Mouse (Mus musculus): ENCODE data around the gene Tmbim6. TPM values are rescaled to one million over a fixed set of nuclear protein-coding genes. Genes with fewer than 3 reads are reported as not detected.

Gene Tmbim6
- polyA plus RNA-seq, 1 experiment from 2014 or later = 317 TPM

DNA sequence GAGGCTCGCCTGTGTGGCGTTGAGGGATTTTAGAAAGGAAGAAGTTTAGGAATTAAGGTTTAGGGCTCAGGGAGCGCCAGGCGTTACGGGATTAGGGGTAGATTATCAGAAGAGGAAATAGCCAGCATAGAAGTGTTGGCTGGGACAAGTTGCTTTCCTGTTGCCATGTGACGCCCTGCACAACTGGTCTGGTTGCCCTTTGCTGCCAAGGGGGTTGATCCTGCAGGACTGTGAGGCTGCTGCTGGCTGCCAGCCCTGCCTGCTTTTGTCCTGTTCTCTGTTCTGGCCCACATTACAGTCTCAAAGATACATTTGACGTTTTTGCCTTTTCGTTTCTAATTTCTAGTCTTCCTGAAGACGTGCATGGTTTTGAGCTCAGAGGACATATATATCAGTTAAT, 12.5 kb downstream of the Tmbim6 start:
- WGBS = 93% methylated on average over 9 of the region's 9 CpGs
- H3K9me3 ChIP-seq (ENCODE audit: control insufficient read depth, low read depth, low read length) = no peaks in the 10 kb centered on the region
- H3K36me3 ChIP-seq (ENCODE audit: control insufficient read depth, insufficient read depth, low read length) = peaks cover 70% of the 10 kb centered on the region
- H3K27me3 ChIP-seq (ENCODE audit: control insufficient read depth, insufficient read depth, low read length) = no peaks in the 10 kb centered on the region
- H3K27ac ChIP-seq (ENCODE audit: low read length) = no peak overlapping the region
- H3K4me2 ChIP-seq (replicated peaks; ENCODE audit: low read depth, low read length) = no peak overlapping the region
- no peaks in the 10 kb centered on the region for H3K4me1 ChIP-seq (ENCODE audit: control insufficient read depth, insufficient read depth, low read length)
- H3K9ac ChIP-seq (replicated peaks; ENCODE audit: low read depth, low read length) = no peak overlapping the region
- no peak overlapping the region for H3K4me3 ChIP-seq (ENCODE audit: low read depth, low read length)
- ATAC-seq (ENCODE audit: insufficient number of reproducible peaks, insufficient read depth, low FRiP score, low read depth) = no peak

DNA sequence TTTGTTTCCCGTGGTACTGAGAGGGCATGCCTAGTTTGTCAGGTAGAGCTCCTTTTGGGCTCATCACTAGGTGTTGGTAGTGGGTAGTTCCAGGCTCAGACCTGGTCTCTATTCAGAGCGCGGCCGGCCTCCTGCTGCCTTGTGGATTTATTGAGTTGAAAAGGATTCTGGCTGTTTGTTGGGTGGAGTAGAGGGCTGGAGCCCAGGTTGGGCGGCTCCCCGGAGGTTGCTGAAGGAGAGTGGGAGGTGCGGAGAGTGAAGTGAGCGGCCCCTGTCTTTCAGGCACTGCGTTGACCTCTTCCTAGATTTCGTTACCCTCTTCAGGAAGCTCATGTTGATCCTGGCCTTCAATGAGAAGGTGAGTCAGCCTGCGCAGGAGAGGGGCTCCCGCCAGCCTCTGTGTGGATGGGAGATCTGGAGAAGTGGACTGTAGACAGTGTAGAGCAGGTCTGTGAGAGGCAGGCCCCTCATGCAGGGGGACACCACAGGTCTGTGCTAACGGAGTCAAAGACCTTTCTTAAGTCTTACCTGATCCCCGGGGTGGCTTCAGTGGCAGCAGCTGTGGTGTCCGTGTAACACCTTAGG, 14.4 kb downstream of the Tmbim6 start:
- peaks cover 70% of the 10 kb centered on the region for H3K36me3 ChIP-seq (ENCODE audit: control insufficient read depth, insufficient read depth, low read length)
- WGBS = 89% methylated on average over 15 of the region's 15 CpGs
- no peaks in the 10 kb centered on the region for H3K27me3 ChIP-seq (ENCODE audit: control insufficient read depth, insufficient read depth, low read length)
- H3K4me1 ChIP-seq (ENCODE audit: control insufficient read depth, insufficient read depth, low read length) = no peaks in the 10 kb centered on the region
- H3K9ac ChIP-seq (replicated peaks; ENCODE audit: low read depth, low read length) = no peak overlapping the region
- no peak overlapping the region for H3K4me2 ChIP-seq (replicated peaks; ENCODE audit: low read depth, low read length)
- ATAC-seq (ENCODE audit: insufficient number of reproducible peaks, insufficient read depth, low FRiP score, low read depth) = no peak
- no peak overlapping the region for H3K27ac ChIP-seq (ENCODE audit: low read length)
- H3K4me3 ChIP-seq (ENCODE audit: low read depth, low read length) = no peak overlapping the region
- no peaks in the 10 kb centered on the region for H3K9me3 ChIP-seq (ENCODE audit: control insufficient read depth, low read depth, low read length)

DNA sequence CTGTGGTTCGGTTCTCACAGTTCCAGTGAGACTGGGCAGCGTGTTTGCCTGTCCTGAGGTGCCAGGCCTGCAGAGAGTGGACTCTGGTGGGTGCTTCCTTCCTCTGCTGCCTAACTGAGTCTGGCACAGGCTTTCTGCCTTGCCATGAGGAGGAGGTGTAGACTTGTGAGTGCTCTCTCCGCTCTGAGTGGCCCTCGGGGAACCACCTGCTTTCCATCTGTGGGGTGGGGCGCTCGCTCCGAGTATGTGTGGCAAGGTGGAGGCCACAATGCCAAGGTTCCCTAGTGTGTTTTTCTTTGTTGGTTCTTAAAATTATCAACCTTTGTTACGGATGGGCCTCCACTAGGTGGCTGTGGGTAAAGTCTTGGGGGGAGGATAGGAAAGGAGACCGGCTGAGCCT, 16.2 kb downstream of the Tmbim6 start:
- H3K4me3 ChIP-seq (ENCODE audit: low read depth, low read length) = no peak overlapping the region
- WGBS = 89% methylated on average over 9 of the region's 9 CpGs
- no peaks in the 10 kb centered on the region for H3K27me3 ChIP-seq (ENCODE audit: control insufficient read depth, insufficient read depth, low read length)
- H3K9ac ChIP-seq (replicated peaks; ENCODE audit: low read depth, low read length) = no peak overlapping the region
- peaks cover 62% of the 10 kb centered on the region for H3K36me3 ChIP-seq (ENCODE audit: control insufficient read depth, insufficient read depth, low read length)
- no peaks in the 10 kb centered on the region for H3K9me3 ChIP-seq (ENCODE audit: control insufficient read depth, low read depth, low read length)
- no peak overlapping the region for H3K27ac ChIP-seq (ENCODE audit: low read length)
- no peak for ATAC-seq (ENCODE audit: insufficient number of reproducible peaks, insufficient read depth, low FRiP score, low read depth)
- H3K4me1 ChIP-seq (ENCODE audit: control insufficient read depth, insufficient read depth, low read length) = no peaks in the 10 kb centered on the region
- no peak overlapping the region for H3K4me2 ChIP-seq (replicated peaks; ENCODE audit: low read depth, low read length)

DNA sequence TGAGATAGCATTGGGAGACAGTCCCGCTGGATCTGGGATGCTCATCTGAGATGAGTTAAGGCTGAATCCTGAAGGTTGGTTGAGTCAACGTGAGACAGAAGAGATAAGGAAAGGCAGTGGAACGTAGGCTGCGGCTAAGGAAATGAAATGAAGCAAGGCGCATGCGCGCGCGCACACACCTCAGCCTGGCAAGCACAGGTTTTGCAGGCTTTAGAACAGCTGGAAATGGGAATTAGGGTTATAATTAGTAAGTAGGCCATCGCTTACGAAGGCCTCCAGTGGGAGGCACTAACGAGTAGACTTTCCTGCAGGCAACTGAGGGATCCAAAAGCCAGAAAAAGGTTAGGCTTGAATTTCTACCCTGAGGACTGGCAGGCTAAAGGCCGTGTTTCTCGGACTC, 19.1 kb downstream of the Tmbim6 start:
- H3K9ac ChIP-seq (replicated peaks; ENCODE audit: low read depth, low read length) = no peak overlapping the region
- no peak for ATAC-seq (ENCODE audit: insufficient number of reproducible peaks, insufficient read depth, low FRiP score, low read depth)
- H3K27me3 ChIP-seq (ENCODE audit: control insufficient read depth, insufficient read depth, low read length) = no peaks in the 10 kb centered on the region
- peaks cover 33% of the 10 kb centered on the region for H3K36me3 ChIP-seq (ENCODE audit: control insufficient read depth, insufficient read depth, low read length)
- no peaks in the 10 kb centered on the region for H3K9me3 ChIP-seq (ENCODE audit: control insufficient read depth, low read depth, low read length)
- WGBS = 60% methylated on average over 14 of the region's 14 CpGs
- H3K4me3 ChIP-seq (ENCODE audit: low read depth, low read length) = no peak overlapping the region
- H3K27ac ChIP-seq (ENCODE audit: low read length) = no peak overlapping the region
- no peak overlapping the region for H3K4me2 ChIP-seq (replicated peaks; ENCODE audit: low read depth, low read length)
- H3K4me1 ChIP-seq (ENCODE audit: control insufficient read depth, insufficient read depth, low read length) = 0 out of 2 replicates have a peak, but pooled peaks cover 2% of the 10 kb centered on the region

DNA sequence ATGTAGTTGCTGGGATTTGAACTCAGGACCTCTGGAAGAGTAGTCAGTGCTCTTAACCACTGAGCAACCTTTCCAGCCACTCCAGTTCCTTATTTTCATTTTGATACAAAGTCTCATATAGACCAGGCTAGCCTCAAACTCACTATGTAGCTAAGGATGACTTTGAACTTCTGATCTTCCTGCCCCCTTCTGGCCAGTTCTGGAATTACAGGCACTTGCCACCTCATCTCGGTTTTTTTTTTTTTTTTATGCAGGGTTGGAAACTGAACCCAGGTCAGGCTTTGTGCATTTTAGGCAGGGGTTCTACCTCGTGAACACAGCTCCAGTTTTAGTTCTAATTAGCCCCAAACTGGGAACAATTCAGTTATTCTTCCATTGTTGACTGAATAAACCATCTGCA, 23.1 kb downstream of the Tmbim6 start:
- Histone ChIP-seq H3K27ac (ENCODE audit: low read length) (no peak overlapping the region), H3K4me2 (replicated peaks; ENCODE audit: low read depth, low read length) (no peak overlapping the region), H3K27me3 (ENCODE audit: control insufficient read depth, insufficient read depth, low read length) (no peaks in the 10 kb centered on the region), H3K4me3 (ENCODE audit: low read depth, low read length) (no peak overlapping the region), H3K9ac (replicated peaks; ENCODE audit: low read depth, low read length) (no peak overlapping the region), H3K4me1 (ENCODE audit: control insufficient read depth, insufficient read depth, low read length) (peaks cover 6% of the 10 kb centered on the region), H3K36me3 (ENCODE audit: control insufficient read depth, insufficient read depth, low read length) (no peaks in the 10 kb centered on the region), H3K9me3 (ENCODE audit: control insufficient read depth, low read depth, low read length) (no peaks in the 10 kb centered on the region)
- 21% methylated on average over 2 of the region's 2 CpGs for WGBS
- ATAC-seq (ENCODE audit: insufficient number of reproducible peaks, insufficient read depth, low FRiP score, low read depth) = no peak

DNA sequence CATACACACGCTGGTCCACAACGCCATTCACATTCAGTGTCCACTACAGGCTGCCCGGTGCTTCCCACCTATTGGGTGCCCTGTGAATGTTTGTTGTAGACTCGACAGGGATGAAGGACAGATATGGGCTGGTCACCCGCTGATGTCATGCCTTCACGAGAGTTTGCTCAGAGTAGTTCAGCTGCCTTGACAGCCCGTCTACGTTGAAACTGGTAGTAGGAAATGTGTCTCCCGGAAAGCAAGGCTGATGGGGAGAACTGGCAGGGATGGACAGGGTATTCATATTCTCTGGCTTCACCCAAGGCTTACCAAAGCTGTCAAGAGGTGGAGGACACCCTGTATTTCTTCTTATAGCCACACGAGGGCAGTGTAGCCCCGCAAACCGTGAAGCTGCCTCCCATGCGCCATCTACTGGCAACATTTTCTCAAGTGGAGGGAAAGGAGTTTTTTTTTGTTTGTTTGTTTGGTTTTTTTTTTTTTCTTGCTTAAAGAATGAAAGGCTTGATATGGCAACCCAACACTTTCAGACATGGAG, 23.7 kb downstream of the Tmbim6 start:
- 0 out of 2 replicates have a peak, but pooled peaks have one; percentile 34 for ATAC-seq (ENCODE audit: insufficient number of reproducible peaks, insufficient read depth, low FRiP score, low read depth)
- Histone ChIP-seq H3K4me2 (replicated peaks; ENCODE audit: low read depth, low read length) (no peak overlapping the region), H3K36me3 (ENCODE audit: control insufficient read depth, insufficient read depth, low read length) (no peaks in the 10 kb centered on the region), H3K4me3 (ENCODE audit: low read depth, low read length) (no peak overlapping the region), H3K4me1 (ENCODE audit: control insufficient read depth, insufficient read depth, low read length) (peaks cover 9% of the 10 kb centered on the region), H3K9ac (replicated peaks; ENCODE audit: low read depth, low read length) (no peak overlapping the region), H3K27me3 (ENCODE audit: control insufficient read depth, insufficient read depth, low read length) (no peaks in the 10 kb centered on the region), H3K9me3 (ENCODE audit: control insufficient read depth, low read depth, low read length) (no peaks in the 10 kb centered on the region), H3K27ac (ENCODE audit: low read length) (no peak overlapping the region)
- 15% methylated on average over 13 of the region's 13 CpGs for WGBS

DNA sequence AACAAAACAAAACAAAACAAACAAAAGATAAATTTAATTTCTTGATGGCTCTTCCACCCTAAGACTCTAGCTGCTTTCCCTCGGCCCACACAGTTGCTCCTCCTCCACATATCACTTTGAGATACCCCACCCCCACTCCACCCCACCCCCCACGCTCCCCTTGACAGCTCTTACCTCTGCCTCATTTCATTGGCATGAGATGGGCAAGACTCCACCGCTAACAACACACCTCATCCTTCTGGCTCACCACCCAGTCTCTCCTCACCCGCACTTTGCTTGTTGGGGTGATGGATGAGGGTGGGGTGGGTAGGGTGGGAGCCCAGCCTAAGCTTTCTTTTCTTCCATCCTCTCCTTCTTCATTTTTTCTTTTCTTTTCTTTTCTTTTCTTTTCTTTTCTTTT, 24.3 kb downstream of the Tmbim6 start:
- 28% methylated on average over 4 of the region's 4 CpGs for WGBS
- no peaks in the 10 kb centered on the region for H3K9me3 ChIP-seq (ENCODE audit: control insufficient read depth, low read depth, low read length)
- no peak overlapping the region for H3K4me2 ChIP-seq (replicated peaks; ENCODE audit: low read depth, low read length)
- no peak for ATAC-seq (ENCODE audit: insufficient number of reproducible peaks, insufficient read depth, low FRiP score, low read depth)
- H3K4me3 ChIP-seq (ENCODE audit: low read depth, low read length) = no peak overlapping the region
- no peak overlapping the region for H3K27ac ChIP-seq (ENCODE audit: low read length)
- H3K9ac ChIP-seq (replicated peaks; ENCODE audit: low read depth, low read length) = no peak overlapping the region
- H3K36me3 ChIP-seq (ENCODE audit: control insufficient read depth, insufficient read depth, low read length) = no peaks in the 10 kb centered on the region
- H3K27me3 ChIP-seq (ENCODE audit: control insufficient read depth, insufficient read depth, low read length) = no peaks in the 10 kb centered on the region
- peaks cover 9% of the 10 kb centered on the region for H3K4me1 ChIP-seq (ENCODE audit: control insufficient read depth, insufficient read depth, low read length)

DNA sequence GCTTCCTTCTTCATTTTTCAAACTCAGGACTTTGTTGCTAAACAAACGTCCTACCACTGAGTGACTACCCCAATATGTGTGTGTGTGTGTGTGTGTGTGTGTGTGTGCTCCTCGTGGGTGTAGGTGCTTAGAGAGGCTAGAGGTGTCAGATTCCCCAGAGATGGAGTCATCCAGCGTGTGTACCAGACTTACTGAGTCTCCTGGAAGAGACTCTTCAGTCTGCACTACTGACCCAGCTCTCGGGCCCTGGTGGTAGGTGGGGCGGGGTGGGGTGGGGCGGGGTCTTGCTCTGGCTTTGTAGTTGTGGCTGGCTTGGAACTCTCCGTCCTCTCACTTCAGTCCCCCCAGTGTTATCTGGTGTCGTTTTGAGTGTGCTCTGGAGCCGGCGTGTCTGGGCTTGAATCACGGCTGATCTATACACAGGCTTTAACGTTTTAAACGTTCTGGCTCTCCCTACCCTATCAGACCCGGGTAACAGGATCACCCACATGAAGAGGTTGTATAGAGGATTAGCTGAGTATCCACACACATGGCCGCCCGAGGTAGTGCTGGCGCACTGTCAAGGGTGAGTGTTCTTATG, 25.1 kb downstream of the Tmbim6 start:
- Histone ChIP-seq H3K27ac (ENCODE audit: low read length) (peak overlapping the region; percentile 40; the same call in 1 of the 2 replicates), H3K36me3 (ENCODE audit: control insufficient read depth, insufficient read depth, low read length) (peaks cover 6% of the 10 kb centered on the region; the same call in 1 of the 2 replicates), H3K9ac (replicated peaks; ENCODE audit: low read depth, low read length) (no peak overlapping the region), H3K4me2 (replicated peaks; ENCODE audit: low read depth, low read length) (no peak overlapping the region), H3K9me3 (ENCODE audit: control insufficient read depth, low read depth, low read length) (no peaks in the 10 kb centered on the region), H3K27me3 (ENCODE audit: control insufficient read depth, insufficient read depth, low read length) (no peaks in the 10 kb centered on the region), H3K4me1 (ENCODE audit: control insufficient read depth, insufficient read depth, low read length) (peaks cover 9% of the 10 kb centered on the region), H3K4me3 (ENCODE audit: low read depth, low read length) (no peak overlapping the region)
- no peak for ATAC-seq (ENCODE audit: insufficient number of reproducible peaks, insufficient read depth, low FRiP score, low read depth)
- WGBS = 19% methylated on average over 17 of the region's 17 CpGs

Data from stomach, embryonic 14.5 days (tissue).